Mouse (Mus musculus): ENCODE data around the gene Vwa5b1. TPM values are rescaled to one million over a fixed set of nuclear protein-coding genes. Genes with fewer than 3 reads are reported as not detected.

Vwa5b1 gene
- total and polyA plus RNA-seq, 3 experiments = not detected

DNA sequence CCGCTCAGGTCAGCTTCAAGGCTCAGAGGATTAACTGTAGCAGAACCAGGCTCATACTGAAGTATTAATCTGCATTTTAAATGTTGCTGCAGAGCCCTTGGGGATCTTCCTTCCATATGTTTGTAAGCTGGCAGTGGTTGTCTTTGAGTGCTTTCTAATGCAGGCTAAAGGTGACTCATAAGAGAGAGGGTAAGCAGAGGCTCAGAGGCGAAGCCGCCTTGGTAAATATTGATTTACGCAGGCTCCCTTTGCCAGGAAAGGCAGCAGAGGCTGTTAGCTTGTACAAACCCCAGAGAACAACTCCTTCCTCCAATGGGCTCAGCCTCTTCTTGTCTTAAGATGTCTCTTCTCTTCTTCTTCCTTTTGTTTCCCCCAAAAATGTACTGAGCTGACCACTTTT lies 36.5 kb upstream of the Vwa5b1 start:
- no peak overlapping the region for H3K4me3 ChIP-seq (ENCODE audit: control insufficient read depth in 1 of 2, insufficient read depth in 1 of 2, low read depth in 2 of 2, low read length in 2 of 2)
- H3K9me3 ChIP-seq (replicated peaks; ENCODE audit: insufficient read depth, low read length) = no peaks in the 10 kb centered on the region
- no peaks in the 10 kb centered on the region for H3K79me2 ChIP-seq (ENCODE audit: control insufficient read depth, insufficient read depth, low read length, poor library complexity)
- TF ChIP-seq BHLHE40 (IDR thresholded peaks at IDR 0.05; ENCODE audit: borderline replicate concordance, low read depth, low read length) (no peak), UBTF (IDR thresholded peaks at IDR 0.05; ENCODE audit: borderline replicate concordance, insufficient read depth, low read depth, low read length) (no peak), USF2 (IDR thresholded peaks at IDR 0.05; ENCODE audit: borderline replicate concordance in 1 of 2, insufficient read depth in 1 of 2, low read depth in 1 of 2, low read length in 2 of 2) (no peak), CTCF (IDR thresholded peaks at IDR 0.05 in 2 of 3, conservative IDR thresholded peaks at IDR 0.05 in 1 of 3; ENCODE audit: control insufficient read depth in 1 of 3, insufficient read depth in 1 of 3, low read depth in 2 of 3, low read length in 3 of 3, poor library complexity in 1 of 3, severe bottlenecking in 1 of 3) (no peak), ETS1 (IDR thresholded peaks at IDR 0.05; ENCODE audit: low read depth, low read length) (no peak), TCF12 (IDR thresholded peaks at IDR 0.05; ENCODE audit: low read depth, low read length) (no peak), MAFK (IDR thresholded peaks at IDR 0.05; ENCODE audit: borderline replicate concordance, low read depth, low read length) (no peak), HCFC1 (IDR thresholded peaks at IDR 0.05; ENCODE audit: low read depth, low read length) (no peak), ZMIZ1 (IDR thresholded peaks at IDR 0.05; ENCODE audit: low read depth, low read length) (no peak), TBP (IDR thresholded peaks at IDR 0.05; ENCODE audit: low read depth, low read length) (no peak), ZNF384 (IDR thresholded peaks at IDR 0.05; ENCODE audit: low read depth, low read length) (no peak), E2F4 (IDR thresholded peaks at IDR 0.05; ENCODE audit: borderline replicate concordance, low read depth, low read length) (no peak), CHD2 (IDR thresholded peaks at IDR 0.05; ENCODE audit: low read length) (no peak)
- no peaks in the 10 kb centered on the region for H3K4me1 ChIP-seq (ENCODE audit: control insufficient read depth in 1 of 2, insufficient read depth in 2 of 2, low read length in 2 of 2)
- no peak for DNase-seq (ENCODE audit: low read depth, low spot score)
- no peak overlapping the region for H3K9ac ChIP-seq (ENCODE audit: control insufficient read depth, low read depth, low read length, poor library complexity, severe bottlenecking)
- H3K27ac ChIP-seq (ENCODE audit: control insufficient read depth, low read depth, low read length) = no peak overlapping the region
- no peaks in the 10 kb centered on the region for H3K36me3 ChIP-seq (ENCODE audit: control insufficient read depth in 1 of 2, insufficient read depth in 2 of 2, low read length in 2 of 2)
- no peaks in the 10 kb centered on the region for H3K27me3 ChIP-seq (ENCODE audit: control insufficient read depth in 1 of 2, insufficient read depth in 2 of 2, low read length in 2 of 2)

DNA sequence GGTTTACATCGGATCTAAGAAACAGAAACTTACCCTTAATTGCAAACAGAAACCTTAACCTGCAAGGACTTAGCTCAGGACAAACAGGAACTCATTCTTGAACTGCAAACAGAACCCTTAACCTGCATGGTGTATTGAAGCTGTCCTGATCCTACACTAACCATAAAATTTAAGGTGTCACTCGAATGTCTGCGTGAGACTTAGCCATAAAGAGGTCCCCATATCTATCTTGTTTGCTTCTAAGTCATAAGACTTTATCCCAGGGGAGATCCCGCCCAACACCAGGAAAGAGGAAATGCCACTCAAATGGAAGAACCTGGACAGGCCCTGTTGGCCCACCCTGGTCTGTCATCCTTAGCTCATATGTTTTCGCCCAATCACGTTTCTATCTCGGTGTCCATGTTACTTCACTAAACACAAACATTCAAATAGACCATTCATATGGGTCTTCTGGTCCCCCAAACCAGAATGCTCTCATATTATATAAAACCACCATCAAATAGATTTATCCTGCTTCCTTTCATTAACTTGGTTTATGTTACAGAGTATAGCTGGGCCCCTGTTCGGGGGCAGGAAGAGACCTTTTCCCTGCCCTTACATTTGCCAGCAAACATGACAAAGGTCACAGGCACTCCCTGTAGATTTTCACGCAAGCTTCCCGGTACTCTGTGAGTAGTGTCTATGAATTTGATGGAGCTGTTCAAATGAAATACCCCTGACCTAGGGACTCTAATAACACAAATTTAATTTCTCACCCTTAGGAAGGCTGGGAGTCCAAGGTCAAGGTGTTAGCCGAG lies 34.6 kb upstream of the Vwa5b1 start:
- no peaks in the 10 kb centered on the region for H3K4me1 ChIP-seq (ENCODE audit: control insufficient read depth in 1 of 2, insufficient read depth in 2 of 2, low read length in 2 of 2)
- H3K9me3 ChIP-seq (replicated peaks; ENCODE audit: insufficient read depth, low read length) = no peaks in the 10 kb centered on the region
- H3K79me2 ChIP-seq (ENCODE audit: control insufficient read depth, insufficient read depth, low read length, poor library complexity) = no peaks in the 10 kb centered on the region
- no peaks in the 10 kb centered on the region for H3K27me3 ChIP-seq (ENCODE audit: control insufficient read depth in 1 of 2, insufficient read depth in 2 of 2, low read length in 2 of 2)
- no peaks in the 10 kb centered on the region for H3K36me3 ChIP-seq (ENCODE audit: control insufficient read depth in 1 of 2, insufficient read depth in 2 of 2, low read length in 2 of 2)
- H3K9ac ChIP-seq (ENCODE audit: control insufficient read depth, low read depth, low read length, poor library complexity, severe bottlenecking) = no peak overlapping the region
- no peak overlapping the region for H3K27ac ChIP-seq (ENCODE audit: control insufficient read depth, low read depth, low read length)
- TF ChIP-seq MAZ (IDR thresholded peaks at IDR 0.05; ENCODE audit: low read depth, low read length) (no peak), MAX (IDR thresholded peaks at IDR 0.05; ENCODE audit: low read length) (no peak), USF1 (IDR thresholded peaks at IDR 0.05; ENCODE audit: low read depth, low read length) (no peak), HCFC1 (IDR thresholded peaks at IDR 0.05; ENCODE audit: low read depth, low read length) (no peak), POLR2AphosphoS2 (IDR thresholded peaks at IDR 0.05; ENCODE audit: low read length) (no peak), MYC (IDR thresholded peaks at IDR 0.05; ENCODE audit: low read depth, low read length) (no peak), ZMIZ1 (IDR thresholded peaks at IDR 0.05; ENCODE audit: low read depth, low read length) (no peak), TCF12 (IDR thresholded peaks at IDR 0.05; ENCODE audit: low read depth, low read length) (no peak), MYB (IDR thresholded peaks at IDR 0.05; ENCODE audit: low read depth, low read length) (no peak), ZNF384 (IDR thresholded peaks at IDR 0.05; ENCODE audit: low read depth, low read length) (no peak), EP300 (IDR thresholded peaks at IDR 0.05; ENCODE audit: low read depth in 1 of 2, low read length in 2 of 2) (no peak), RCOR1 (IDR thresholded peaks at IDR 0.05; ENCODE audit: low read depth, low read length) (no peak), CHD1 (IDR thresholded peaks at IDR 0.05; ENCODE audit: low read depth, low read length) (no peak), UBTF (IDR thresholded peaks at IDR 0.05; ENCODE audit: borderline replicate concordance, insufficient read depth, low read depth, low read length) (no peak), SMC3 (IDR thresholded peaks at IDR 0.05; ENCODE audit: low read depth, low read length) (no peak), CHD2 (IDR thresholded peaks at IDR 0.05; ENCODE audit: low read length) (no peak), MEF2A (IDR thresholded peaks at IDR 0.05; ENCODE audit: extremely low read depth, insufficient replicate concordance, low read depth, low read length, poor library complexity, severe bottlenecking) (no peak), POLR2A (IDR thresholded peaks at IDR 0.05; ENCODE audit: control insufficient read depth in 1 of 2, insufficient read depth in 1 of 2, low read depth in 1 of 2, low read length in 2 of 2, poor library complexity in 1 of 2) (no peak), GABPA (IDR thresholded peaks at IDR 0.05; ENCODE audit: low read depth, low read length) (no peak)
- no peak for DNase-seq (ENCODE audit: low read depth, low spot score)
- no peak overlapping the region for H3K4me3 ChIP-seq (ENCODE audit: control insufficient read depth in 1 of 2, insufficient read depth in 1 of 2, low read depth in 2 of 2, low read length in 2 of 2)

Data from MEL (cell line).